Mouse (Mus musculus): ENCODE data around the gene Tmem30b. TPM values are rescaled to one million over a fixed set of nuclear protein-coding genes. Genes with fewer than 3 reads are reported as not detected.

Gene Tmem30b
- polyA plus RNA-seq, 1 experiment from 2014 or later = 22.9 TPM

DNA sequence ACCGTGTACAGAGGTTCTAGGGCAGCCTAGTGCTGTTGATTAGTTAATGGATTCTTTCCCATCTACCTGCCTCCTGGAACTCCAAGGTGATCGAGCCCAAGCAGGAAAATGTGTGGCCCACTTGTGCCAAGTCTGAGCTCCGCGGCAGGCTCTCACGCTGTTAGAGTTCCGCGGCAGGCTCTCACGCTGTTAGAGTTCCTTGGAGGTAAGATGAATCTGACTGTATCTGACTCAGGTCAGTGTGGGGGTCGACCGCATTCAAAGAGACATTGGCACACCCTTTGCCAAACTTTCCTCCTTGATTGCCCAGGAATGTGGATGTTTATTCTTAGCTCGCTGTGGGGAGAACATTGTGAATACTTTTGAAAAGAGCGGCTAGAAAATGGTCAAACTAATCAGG, 28.4 kb downstream of the Tmem30b start:
- DNase-seq (ENCODE audit: low spot score) (no peak), ATAC-seq (ENCODE audit: insufficient number of reproducible peaks, low FRiP score, low TSS enrichment, low read depth) (no peak)
- no peaks in the 10 kb centered on the region for H3K27me3 ChIP-seq (ENCODE audit: control insufficient read depth, insufficient read depth, low read length)
- no peak overlapping the region for H3K4me2 ChIP-seq (ENCODE audit: low read depth, severe bottlenecking)
- 75% methylated on average over 12 of the region's 12 CpGs for WGBS
- no peaks in the 10 kb centered on the region for H3K36me3 ChIP-seq (ENCODE audit: control insufficient read depth, insufficient read depth, low read length)
- no peak overlapping the region for H3K27ac ChIP-seq (replicated peaks; ENCODE audit: low read depth, low read length)
- H3K9me3 ChIP-seq (ENCODE audit: control insufficient read depth, low read length) = no peaks in the 10 kb centered on the region
- H3K9ac ChIP-seq (ENCODE audit: low read length) = no peak overlapping the region
- H3K4me1 ChIP-seq (ENCODE audit: control insufficient read depth, insufficient read depth, low read length) = peaks cover 20% of the 10 kb centered on the region
- no peak overlapping the region for H3K4me3 ChIP-seq (ENCODE audit: low read depth, low read length)

DNA sequence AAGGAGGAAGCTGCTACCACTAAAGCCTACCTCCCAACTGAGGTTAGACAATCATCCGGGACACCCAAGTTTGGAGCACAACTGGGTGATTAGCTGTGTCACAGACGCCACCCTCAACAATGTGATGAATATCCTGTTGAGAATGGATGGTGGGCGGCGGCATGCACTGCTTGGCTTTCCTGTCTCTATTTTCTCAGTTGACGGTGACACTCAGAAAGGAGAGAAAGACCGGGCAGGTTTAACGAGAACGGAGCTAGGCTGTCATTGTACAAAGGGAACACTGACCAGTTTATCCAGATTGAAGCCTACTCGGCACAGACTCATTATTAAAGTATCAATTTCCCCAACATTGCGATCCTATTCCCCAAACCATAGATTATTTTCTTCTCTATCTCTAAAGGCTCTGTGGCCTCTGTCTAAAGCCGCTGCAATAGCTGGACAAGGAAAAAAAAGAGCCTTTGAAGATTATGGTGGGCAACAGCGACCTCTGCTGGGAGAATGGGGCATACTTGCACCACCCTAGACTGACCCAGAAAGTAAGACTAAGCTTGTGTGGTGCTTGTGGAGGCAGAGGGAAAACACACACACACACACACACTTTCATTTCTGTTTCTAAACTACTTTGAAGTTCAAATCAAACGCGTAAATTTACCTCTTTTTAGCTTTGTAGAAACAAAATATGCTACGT, 29.0 kb downstream of the Tmem30b start:
- no peak overlapping the region for H3K27ac ChIP-seq (replicated peaks; ENCODE audit: low read depth, low read length)
- peak; percentile 94 for DNase-seq (ENCODE audit: low spot score)
- H3K9me3 ChIP-seq (ENCODE audit: control insufficient read depth, low read length) = no peaks in the 10 kb centered on the region
- H3K4me2 ChIP-seq (ENCODE audit: low read depth, severe bottlenecking) = no peak overlapping the region
- H3K9ac ChIP-seq (ENCODE audit: low read length) = no peak overlapping the region
- 42% methylated on average over 15 of the region's 15 CpGs for WGBS
- ATAC-seq (ENCODE audit: insufficient number of reproducible peaks, low FRiP score, low TSS enrichment, low read depth) = 0 out of 2 replicates have a peak, but pooled peaks have one; percentile 11
- no peak overlapping the region for H3K4me3 ChIP-seq (ENCODE audit: low read depth, low read length)
- peaks cover 20% of the 10 kb centered on the region for H3K4me1 ChIP-seq (ENCODE audit: control insufficient read depth, insufficient read depth, low read length)
- H3K27me3 ChIP-seq (ENCODE audit: control insufficient read depth, insufficient read depth, low read length) = no peaks in the 10 kb centered on the region
- H3K36me3 ChIP-seq (ENCODE audit: control insufficient read depth, insufficient read depth, low read length) = no peaks in the 10 kb centered on the region

DNA sequence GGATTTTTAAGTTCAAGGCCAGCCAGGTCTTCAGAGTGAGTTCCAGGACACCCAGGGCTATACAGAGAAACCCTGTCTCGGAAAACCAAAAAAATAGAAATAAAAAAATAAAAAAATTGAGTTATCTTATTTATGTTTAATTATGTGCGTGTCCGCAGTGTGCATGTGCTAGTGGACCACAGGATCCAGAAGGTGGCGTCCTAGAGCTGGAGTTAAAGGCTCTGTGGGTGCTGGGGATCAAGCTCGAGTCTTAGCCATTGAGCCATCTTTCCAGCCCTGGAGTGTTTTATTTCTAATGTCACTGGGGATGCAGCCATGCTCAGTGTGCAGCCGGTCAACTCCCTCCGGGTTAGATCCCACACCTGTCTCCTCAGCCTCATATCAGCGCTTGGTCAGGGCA, 29.7 kb downstream of the Tmem30b start:
- Histone ChIP-seq H3K4me3 (ENCODE audit: low read depth, low read length) (no peak overlapping the region), H3K27me3 (ENCODE audit: control insufficient read depth, insufficient read depth, low read length) (no peaks in the 10 kb centered on the region), H3K9ac (ENCODE audit: low read length) (no peak overlapping the region), H3K9me3 (ENCODE audit: control insufficient read depth, low read length) (no peaks in the 10 kb centered on the region), H3K4me2 (ENCODE audit: low read depth, severe bottlenecking) (no peak overlapping the region), H3K27ac (replicated peaks; ENCODE audit: low read depth, low read length) (no peak overlapping the region), H3K4me1 (ENCODE audit: control insufficient read depth, insufficient read depth, low read length) (peaks cover 24% of the 10 kb centered on the region), H3K36me3 (ENCODE audit: control insufficient read depth, insufficient read depth, low read length) (no peaks in the 10 kb centered on the region)
- ATAC-seq (ENCODE audit: insufficient number of reproducible peaks, low FRiP score, low TSS enrichment, low read depth) = no peak
- 92% methylated on average over 8 of the region's 8 CpGs for whole genome bisulfite sequencing
- no peak for DNase-seq (ENCODE audit: low spot score)

DNA sequence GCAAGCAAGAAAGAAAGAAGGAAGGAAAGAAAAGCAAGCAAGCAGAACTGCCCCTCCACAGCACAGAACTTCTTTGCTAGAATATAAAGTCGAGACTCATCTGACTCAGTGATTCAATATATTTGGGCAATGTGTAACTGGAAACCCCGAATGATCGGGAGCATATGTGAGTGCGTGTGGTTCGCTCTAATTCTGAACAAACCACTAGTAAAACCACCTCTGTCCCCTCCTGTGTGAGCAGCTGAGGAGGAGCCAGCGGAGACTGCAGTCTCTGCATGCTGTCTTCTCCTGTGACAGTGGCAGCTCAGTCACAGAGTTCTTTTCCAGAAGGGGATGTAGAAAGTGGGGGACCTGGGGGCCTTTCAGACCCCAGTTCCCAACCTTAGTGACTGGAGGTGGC, 31.5 kb downstream of the Tmem30b start:
- Histone ChIP-seq H3K27ac (replicated peaks; ENCODE audit: low read depth, low read length) (no peak overlapping the region), H3K9ac (ENCODE audit: low read length) (no peak overlapping the region)

DNA sequence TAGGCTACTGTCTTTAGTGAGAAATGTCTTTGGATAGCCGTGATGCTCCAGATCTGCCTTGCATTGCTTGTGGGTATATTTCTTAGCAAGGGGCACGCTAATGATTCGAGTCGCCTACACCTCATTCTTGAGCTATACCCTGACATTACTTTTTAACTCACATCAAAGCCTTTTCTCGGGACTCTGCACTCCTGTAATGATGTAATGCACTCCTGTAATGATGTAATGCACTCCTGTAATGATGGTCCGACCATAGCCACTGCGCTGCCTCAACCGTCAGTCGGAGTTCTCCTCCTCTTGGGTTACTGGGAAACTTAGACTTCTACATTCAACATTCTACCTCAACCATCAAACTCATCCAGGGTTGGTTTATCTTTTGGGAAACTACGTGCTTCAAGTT, 32.2 kb downstream of the Tmem30b start:
- Histone ChIP-seq H3K4me3 (ENCODE audit: low read depth, low read length) (no peak overlapping the region), H3K9me3 (ENCODE audit: control insufficient read depth, low read length) (no peaks in the 10 kb centered on the region), H3K4me2 (ENCODE audit: low read depth, severe bottlenecking) (no peak overlapping the region), H3K4me1 (ENCODE audit: control insufficient read depth, insufficient read depth, low read length) (peaks cover 18% of the 10 kb centered on the region), H3K9ac (ENCODE audit: low read length) (no peak overlapping the region), H3K27me3 (ENCODE audit: control insufficient read depth, insufficient read depth, low read length) (no peaks in the 10 kb centered on the region), H3K27ac (replicated peaks; ENCODE audit: low read depth, low read length) (no peak overlapping the region), H3K36me3 (ENCODE audit: control insufficient read depth, insufficient read depth, low read length) (no peaks in the 10 kb centered on the region)
- no peak for ATAC-seq (ENCODE audit: insufficient number of reproducible peaks, low FRiP score, low TSS enrichment, low read depth)
- 88% methylated on average over 10 of the region's 10 CpGs for WGBS
- DNase-seq (ENCODE audit: low spot score) = no peak

More for the DNA sequence above, 31.5 kb downstream of the Tmem30b start:
- WGBS = 26% methylated on average over 6 of the region's 6 CpGs
- no peaks in the 10 kb centered on the region for H3K36me3 ChIP-seq (ENCODE audit: control insufficient read depth, insufficient read depth, low read length)
- H3K9me3 ChIP-seq (ENCODE audit: control insufficient read depth, low read length) = no peaks in the 10 kb centered on the region
- no peak overlapping the region for H3K4me2 ChIP-seq (ENCODE audit: low read depth, severe bottlenecking)
- ATAC-seq (ENCODE audit: insufficient number of reproducible peaks, low FRiP score, low TSS enrichment, low read depth) (no peak), DNase-seq (ENCODE audit: low spot score) (no peak)
- H3K27me3 ChIP-seq (ENCODE audit: control insufficient read depth, insufficient read depth, low read length) = no peaks in the 10 kb centered on the region
- H3K4me1 ChIP-seq (ENCODE audit: control insufficient read depth, insufficient read depth, low read length) = peaks cover 22% of the 10 kb centered on the region
- H3K4me3 ChIP-seq (ENCODE audit: low read depth, low read length) = no peak overlapping the region

DNA sequence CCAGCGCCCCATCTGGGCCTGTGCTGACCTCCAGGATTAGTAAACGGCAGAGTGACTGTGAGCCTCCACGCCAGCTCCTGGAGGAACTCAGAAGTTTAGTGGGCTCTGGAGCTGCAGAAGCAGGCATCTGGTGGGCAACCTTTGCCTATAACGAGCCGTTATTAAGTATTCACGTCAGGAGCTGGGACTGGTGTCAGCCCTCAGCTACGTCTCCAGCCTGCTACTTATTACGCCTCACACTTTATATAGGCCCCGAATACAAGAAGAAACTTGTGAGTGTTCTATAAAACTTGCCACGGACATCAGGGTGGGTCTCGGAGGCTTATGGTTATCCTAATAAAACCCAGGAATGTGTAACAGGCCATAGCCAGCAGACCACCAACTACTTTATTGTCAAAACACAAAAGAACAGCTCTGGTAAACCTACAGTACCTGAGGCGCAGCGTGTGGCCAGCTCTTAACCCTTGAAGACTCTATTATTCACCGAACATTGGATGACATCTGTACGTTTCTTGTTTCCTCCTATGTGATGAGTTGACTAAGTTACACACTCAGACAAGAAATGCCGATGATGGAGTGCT, 34.6 kb downstream of the Tmem30b start:
- H3K9ac ChIP-seq (ENCODE audit: low read length) = no peak overlapping the region
- no peaks in the 10 kb centered on the region for H3K27me3 ChIP-seq (ENCODE audit: control insufficient read depth, insufficient read depth, low read length)
- peak overlapping the region; percentile 61 for H3K27ac ChIP-seq (replicated peaks; ENCODE audit: low read depth, low read length)
- H3K4me1 ChIP-seq (ENCODE audit: control insufficient read depth, insufficient read depth, low read length) = peaks cover 24% of the 10 kb centered on the region
- no peaks in the 10 kb centered on the region for H3K9me3 ChIP-seq (ENCODE audit: control insufficient read depth, low read length)
- no peaks in the 10 kb centered on the region for H3K36me3 ChIP-seq (ENCODE audit: control insufficient read depth, insufficient read depth, low read length)
- 29% methylated on average over 16 of the region's 16 CpGs for WGBS
- H3K4me3 ChIP-seq (ENCODE audit: low read depth, low read length) = no peak overlapping the region
- ATAC-seq (ENCODE audit: insufficient number of reproducible peaks, low FRiP score, low TSS enrichment, low read depth) (peak; percentile 75), DNase-seq (ENCODE audit: low spot score) (peak; percentile 54)
- H3K4me2 ChIP-seq (ENCODE audit: low read depth, severe bottlenecking) = no peak overlapping the region

DNA sequence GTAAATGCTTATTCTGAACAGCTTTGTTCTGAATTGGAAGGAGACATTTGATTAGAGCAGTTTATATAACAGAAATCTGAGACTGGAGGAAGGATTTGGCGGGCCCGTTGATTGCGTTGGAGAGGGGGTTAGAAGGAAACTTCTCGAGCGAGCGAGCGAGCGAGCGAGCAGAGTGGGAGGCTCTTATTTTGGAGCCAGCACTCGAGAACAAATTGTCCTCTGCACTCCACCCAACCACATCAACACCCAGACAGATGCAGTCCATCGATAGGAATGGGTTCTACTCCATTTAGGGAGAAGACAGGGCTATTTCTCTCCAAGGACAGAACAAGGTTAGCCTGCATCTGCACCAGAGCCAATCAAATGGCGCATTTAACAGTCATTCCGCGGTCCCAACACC, 39.1 kb downstream of the Tmem30b start:
- Histone ChIP-seq H3K4me3 (ENCODE audit: low read depth, low read length) (no peak overlapping the region), H3K27me3 (ENCODE audit: control insufficient read depth, insufficient read depth, low read length) (no peaks in the 10 kb centered on the region), H3K9ac (ENCODE audit: low read length) (no peak overlapping the region), H3K4me1 (ENCODE audit: control insufficient read depth, insufficient read depth, low read length) (peaks cover 27% of the 10 kb centered on the region), H3K36me3 (ENCODE audit: control insufficient read depth, insufficient read depth, low read length) (no peaks in the 10 kb centered on the region), H3K27ac (replicated peaks; ENCODE audit: low read depth, low read length) (no peak overlapping the region), H3K4me2 (ENCODE audit: low read depth, severe bottlenecking) (no peak overlapping the region), H3K9me3 (ENCODE audit: control insufficient read depth, low read length) (no peaks in the 10 kb centered on the region)
- DNase-seq (ENCODE audit: low spot score) = no peak
- 86% methylated on average over 14 of the region's 14 CpGs for WGBS
- no peak for ATAC-seq (ENCODE audit: insufficient number of reproducible peaks, low FRiP score, low TSS enrichment, low read depth)

DNA sequence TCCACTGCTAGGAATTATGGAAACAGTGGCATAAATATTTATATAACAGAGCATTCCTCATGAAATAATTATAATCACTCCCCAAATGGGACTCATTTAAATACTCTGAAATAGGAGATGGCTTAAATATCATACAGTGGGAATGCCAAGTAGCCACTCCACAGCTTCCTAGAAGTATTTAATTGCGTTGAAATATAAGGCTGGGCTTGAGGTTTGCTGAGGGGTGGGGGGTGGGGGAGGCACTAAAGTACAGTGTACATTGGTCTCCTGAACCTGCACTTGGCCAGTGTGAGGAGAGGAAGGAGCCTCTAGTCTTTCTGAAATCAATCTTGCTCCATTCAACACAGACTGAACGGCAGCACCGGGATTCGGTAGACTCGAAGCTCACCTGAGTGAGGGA, 39.5 kb downstream of the Tmem30b start:
- Histone ChIP-seq H3K9me3 (ENCODE audit: control insufficient read depth, low read length) (no peaks in the 10 kb centered on the region), H3K4me2 (ENCODE audit: low read depth, severe bottlenecking) (no peak overlapping the region), H3K9ac (ENCODE audit: low read length) (no peak overlapping the region), H3K27me3 (ENCODE audit: control insufficient read depth, insufficient read depth, low read length) (no peaks in the 10 kb centered on the region), H3K4me1 (ENCODE audit: control insufficient read depth, insufficient read depth, low read length) (peaks cover 29% of the 10 kb centered on the region), H3K4me3 (ENCODE audit: low read depth, low read length) (no peak overlapping the region), H3K27ac (replicated peaks; ENCODE audit: low read depth, low read length) (no peak overlapping the region), H3K36me3 (ENCODE audit: control insufficient read depth, insufficient read depth, low read length) (no peaks in the 10 kb centered on the region)
- WGBS = 79% methylated on average over 5 of the region's 5 CpGs
- no peak for DNase-seq (ENCODE audit: low spot score)
- ATAC-seq (ENCODE audit: insufficient number of reproducible peaks, low FRiP score, low TSS enrichment, low read depth) = no peak

Measured in limb, embryonic 11.5 days (tissue).